Mouse (Mus musculus): ENCODE measurements around the gene Tmem29. TPM values are rescaled to one million over a fixed set of nuclear protein-coding genes. Genes with fewer than 3 reads are reported as not detected.

Tmem29 gene
- polyA plus RNA-seq, 1 experiment from 2014 or later, result 18.0 TPM

- Histone ChIP-seq H3K4me3 (peak overlapping the region; percentile 38), H3K9ac (no peak overlapping the region), H3K27ac (no peak overlapping the region), H3K27me3 (replicated peaks) (no peaks in the 10 kb centered on the region), H3K9me3 (replicated peaks) (no peaks in the 10 kb centered on the region), H3K4me1 (peaks cover 10% of the 10 kb centered on the region), H3K36me3 (no peaks in the 10 kb centered on the region), H3K4me2 (peak overlapping the region; percentile 58)
- peak; percentile 44; the same call in 1 of the 2 replicates for ATAC-seq
- 29% methylated on average over 18 of the region's 18 CpGs for WGBS (ENCODE audit: insufficient replicate concordance)
These were observed 18.2 kb downstream of the Tmem29 start for GRCm38 (mm10) chrX:150440505-150441338.

- Histone ChIP-seq H3K36me3 (no peaks in the 10 kb centered on the region), H3K9ac (no peak overlapping the region), H3K4me1 (peaks cover 20% of the 10 kb centered on the region), H3K27me3 (replicated peaks) (no peaks in the 10 kb centered on the region), H3K27ac (no peak overlapping the region), H3K4me3 (no peak overlapping the region), H3K9me3 (replicated peaks) (no peaks in the 10 kb centered on the region), H3K4me2 (no peak overlapping the region)
- no peak for ATAC-seq
- 50% methylated on average over 2 of the region's 2 CpGs for WGBS (ENCODE audit: insufficient replicate concordance)
These were observed 22.6 kb downstream of the Tmem29 start for GRCm38 (mm10) chrX:150436373-150436772.

GRCm38 (mm10) chrX:150435367-150435766 lies 23.6 kb downstream of the Tmem29 start:
- H3K36me3 ChIP-seq, result no peaks in the 10 kb centered on the region
- no peaks in the 10 kb centered on the region for H3K9me3 ChIP-seq (replicated peaks)
- 46% methylated on average over 7 of the region's 7 CpGs for WGBS (ENCODE audit: insufficient replicate concordance)
- H3K4me2 ChIP-seq, result no peak overlapping the region
- H3K27ac ChIP-seq, result no peak overlapping the region
- no peak overlapping the region for H3K9ac ChIP-seq
- peaks cover 20% of the 10 kb centered on the region for H3K4me1 ChIP-seq
- H3K27me3 ChIP-seq (replicated peaks), result no peaks in the 10 kb centered on the region
- H3K4me3 ChIP-seq, result no peak overlapping the region
- peak; percentile 97 for ATAC-seq

DNA sequence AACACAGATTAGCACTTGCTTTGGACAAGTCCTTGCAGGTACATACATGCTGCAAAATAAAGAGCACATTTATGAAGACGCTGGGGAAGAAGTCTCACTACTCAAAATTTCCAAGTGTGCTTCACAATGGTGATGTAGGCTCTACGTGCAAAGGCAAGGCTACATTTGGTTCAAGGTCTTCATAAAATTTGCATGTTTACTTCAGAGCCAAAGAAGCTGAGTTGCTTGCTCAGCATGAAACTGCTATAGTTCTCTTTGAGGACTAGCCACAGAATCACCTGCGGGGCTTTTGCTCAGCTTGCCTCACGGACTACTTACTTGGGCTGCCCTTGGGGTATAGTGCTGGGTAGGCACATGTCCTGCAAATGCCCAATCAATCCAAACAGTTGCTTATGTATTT lies 45.4 kb downstream of the Tmem29 start:
- Histone ChIP-seq H3K9me3 (replicated peaks) (no peaks in the 10 kb centered on the region), H3K4me3 (no peak overlapping the region), H3K27ac (no peak overlapping the region), H3K4me2 (no peak overlapping the region), H3K36me3 (no peaks in the 10 kb centered on the region), H3K27me3 (replicated peaks) (no peaks in the 10 kb centered on the region), H3K4me1 (no peaks in the 10 kb centered on the region), H3K9ac (no peak overlapping the region)
- WGBS (ENCODE audit: insufficient replicate concordance), result 81% methylated on average over 4 of the region's 4 CpGs
- no peak for ATAC-seq

Other genes with a start within 250 kb of the Tmem29 start
- gene Alas2, start 88.2 kb upstream of the Tmem29 start, polyA plus RNA-seq (2016; fragmentation: Nextera tagmentation; extraction: Ambion mirVana), result 776 and 813 TPM in 2 replicates
- gene Pfkfb1, start 129.1 kb upstream of the Tmem29 start, polyA plus RNA-seq (2016; fragmentation: Nextera tagmentation; extraction: Ambion mirVana), result 6.9 and 7.1 TPM in 2 replicates
- gene Apex2, start 130.7 kb upstream of the Tmem29 start, polyA plus RNA-seq (2016; fragmentation: Nextera tagmentation; extraction: Ambion mirVana), result 13.3 and 14.4 TPM in 2 replicates
- gene Tro, start 198.4 kb upstream of the Tmem29 start, polyA plus RNA-seq (2016; fragmentation: Nextera tagmentation; extraction: Ambion mirVana), result 4.1 and 4.4 TPM in 2 replicates